Mouse (Mus musculus): ENCODE measurements at regions not wholly inside any gene's neighbourhood (a gene's known extent, or its start where the extent isn't known, plus 50 kb on each side); places are given as distances from the start of the nearest gene placed in this dataset.
A peak's percentile ranks its signal among the peaks of the same experiment; 100 is the strongest.

DNA sequence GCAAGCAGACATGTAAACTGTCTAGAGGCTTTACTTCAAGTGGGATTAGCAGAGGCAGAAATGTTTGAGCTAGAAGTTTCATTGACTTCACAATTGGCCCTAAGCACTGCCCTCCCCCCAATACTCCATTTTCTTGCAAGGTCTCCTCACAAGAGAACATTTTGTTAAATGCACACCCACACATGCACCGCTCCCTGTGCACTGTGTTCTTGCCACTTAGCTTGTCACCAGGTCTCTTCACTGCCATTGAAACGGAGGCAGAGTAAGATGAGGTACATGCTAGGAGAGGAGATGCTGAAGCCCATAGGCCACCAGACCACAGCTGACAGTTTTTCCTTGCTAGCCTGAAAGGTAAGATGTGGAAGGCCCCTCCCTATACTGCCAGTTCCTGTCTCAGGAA is 53.0 kb upstream of the Lars2 start:
- DNase-seq (ENCODE audit: low spot score in 2 of 2): peak; percentile 8 to 55
